Mouse (Mus musculus): ENCODE results near the gene Nfib. TPM values are rescaled to one million over a fixed set of nuclear protein-coding genes. Genes with fewer than 3 reads are reported as not detected.

Nfib gene
- polyA plus RNA-seq, 1 experiment from 2014 or later: 13.5 TPM

GRCm38 (mm10) chr4:82297562-82297961 is 408.0 kb downstream of the Nfib start:
- Histone ChIP-seq H3K4me2 (replicated peaks; ENCODE audit: low read depth) (no peak overlapping the region), H3K4me3 (ENCODE audit: low read depth, low read length) (no peak overlapping the region), H3K36me3 (ENCODE audit: control insufficient read depth, insufficient read depth) (peaks cover 4% of the 10 kb centered on the region; the same call in 1 of the 2 replicates), H3K27ac (ENCODE audit: low read depth, low read length) (no peak overlapping the region), H3K9ac (ENCODE audit: low read depth, low read length) (no peak overlapping the region), H3K27me3 (replicated peaks; ENCODE audit: control insufficient read depth, insufficient read depth, low read length) (no peaks in the 10 kb centered on the region), H3K4me1 (replicated peaks; ENCODE audit: control insufficient read depth, insufficient read depth, low read length) (no peaks in the 10 kb centered on the region), H3K9me3 (ENCODE audit: control insufficient read depth) (no peaks in the 10 kb centered on the region)
- whole genome bisulfite sequencing: 89% methylated on average over 2 of the region's 2 CpGs
- TF ChIP-seq CTCF (IDR thresholded peaks at IDR 0.05; ENCODE audit: low read depth): no peak
- no peak for ATAC-seq

GRCm38 (mm10) chr4:82294066-82294465 is 411.5 kb downstream of the Nfib start:
- no peak overlapping the region for H3K27ac ChIP-seq (ENCODE audit: low read depth, low read length)
- 79% methylated on average over 1 of the region's 1 CpGs for WGBS
- no peaks in the 10 kb centered on the region for H3K9me3 ChIP-seq (ENCODE audit: control insufficient read depth)
- H3K4me1 ChIP-seq (replicated peaks; ENCODE audit: control insufficient read depth, insufficient read depth, low read length): no peaks in the 10 kb centered on the region
- no peaks in the 10 kb centered on the region for H3K27me3 ChIP-seq (replicated peaks; ENCODE audit: control insufficient read depth, insufficient read depth, low read length)
- no peak overlapping the region for H3K4me2 ChIP-seq (replicated peaks; ENCODE audit: low read depth)
- ATAC-seq: no peak
- no peak overlapping the region for H3K4me3 ChIP-seq (ENCODE audit: low read depth, low read length)
- TF ChIP-seq CTCF (IDR thresholded peaks at IDR 0.05; ENCODE audit: low read depth): no peak
- H3K9ac ChIP-seq (ENCODE audit: low read depth, low read length): no peak overlapping the region
- peaks cover 4% of the 10 kb centered on the region; the same call in 1 of the 2 replicates for H3K36me3 ChIP-seq (ENCODE audit: control insufficient read depth, insufficient read depth)

DNA sequence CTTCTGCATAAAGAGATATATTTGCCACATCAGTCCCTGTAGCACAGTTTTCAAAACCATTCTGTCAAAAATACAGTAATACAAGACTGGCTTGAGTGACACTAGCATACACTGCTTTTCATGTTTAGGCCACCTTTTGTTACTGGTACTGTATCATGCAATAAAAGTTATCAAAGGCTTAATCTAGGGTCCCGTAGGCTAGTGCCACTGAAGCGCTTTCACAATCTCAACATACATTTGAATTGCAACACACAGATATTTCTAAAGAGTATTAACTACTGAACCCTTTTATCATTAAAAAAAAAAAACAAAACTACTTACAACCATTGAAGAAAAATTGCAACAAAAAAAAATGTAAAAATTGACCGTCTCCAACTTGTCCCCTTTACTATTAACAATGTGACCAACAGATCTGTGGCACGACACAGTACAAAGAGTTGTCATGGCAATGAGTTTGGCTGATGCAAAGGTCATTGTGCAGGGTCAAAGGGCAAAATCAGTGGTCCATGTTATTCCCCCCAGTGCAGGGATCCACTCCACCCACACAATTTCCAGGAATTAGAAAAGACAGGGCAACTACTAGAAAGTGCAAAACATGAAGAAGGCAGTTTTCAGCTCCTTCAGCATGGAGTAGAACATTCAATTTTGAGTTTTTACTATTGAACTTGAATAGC is 414.2 kb downstream of the Nfib start:
- no peak overlapping the region for H3K4me2 ChIP-seq (replicated peaks; ENCODE audit: low read depth)
- 59% methylated on average over 4 of the region's 4 CpGs for WGBS
- H3K27ac ChIP-seq (ENCODE audit: low read depth, low read length): no peak overlapping the region
- H3K36me3 ChIP-seq (ENCODE audit: control insufficient read depth, insufficient read depth): peaks cover 4% of the 10 kb centered on the region; the same call in 1 of the 2 replicates
- no peaks in the 10 kb centered on the region for H3K9me3 ChIP-seq (ENCODE audit: control insufficient read depth)
- no peaks in the 10 kb centered on the region for H3K4me1 ChIP-seq (replicated peaks; ENCODE audit: control insufficient read depth, insufficient read depth, low read length)
- TF ChIP-seq CTCF (IDR thresholded peaks at IDR 0.05; ENCODE audit: low read depth): no peak
- no peaks in the 10 kb centered on the region for H3K27me3 ChIP-seq (replicated peaks; ENCODE audit: control insufficient read depth, insufficient read depth, low read length)
- H3K9ac ChIP-seq (ENCODE audit: low read depth, low read length): no peak overlapping the region
- no peak for ATAC-seq
- H3K4me3 ChIP-seq (ENCODE audit: low read depth, low read length): no peak overlapping the region

- Histone ChIP-seq H3K9ac (ENCODE audit: low read depth, low read length) (no peak overlapping the region), H3K27me3 (replicated peaks; ENCODE audit: control insufficient read depth, insufficient read depth, low read length) (no peaks in the 10 kb centered on the region), H3K36me3 (ENCODE audit: control insufficient read depth, insufficient read depth) (peaks cover 4% of the 10 kb centered on the region; the same call in 1 of the 2 replicates), H3K9me3 (ENCODE audit: control insufficient read depth) (no peaks in the 10 kb centered on the region), H3K4me3 (ENCODE audit: low read depth, low read length) (no peak overlapping the region), H3K4me2 (replicated peaks; ENCODE audit: low read depth) (no peak overlapping the region), H3K27ac (ENCODE audit: low read depth, low read length) (no peak overlapping the region), H3K4me1 (replicated peaks; ENCODE audit: control insufficient read depth, insufficient read depth, low read length) (no peaks in the 10 kb centered on the region)
- 88% methylated on average over 9 of the region's 9 CpGs for WGBS
- ATAC-seq: no peak
- TF ChIP-seq CTCF (IDR thresholded peaks at IDR 0.05; ENCODE audit: low read depth): no peak
Measured at GRCm38 (mm10) chr4:82290623-82291022, 414.9 kb downstream of the Nfib start.

DNA sequence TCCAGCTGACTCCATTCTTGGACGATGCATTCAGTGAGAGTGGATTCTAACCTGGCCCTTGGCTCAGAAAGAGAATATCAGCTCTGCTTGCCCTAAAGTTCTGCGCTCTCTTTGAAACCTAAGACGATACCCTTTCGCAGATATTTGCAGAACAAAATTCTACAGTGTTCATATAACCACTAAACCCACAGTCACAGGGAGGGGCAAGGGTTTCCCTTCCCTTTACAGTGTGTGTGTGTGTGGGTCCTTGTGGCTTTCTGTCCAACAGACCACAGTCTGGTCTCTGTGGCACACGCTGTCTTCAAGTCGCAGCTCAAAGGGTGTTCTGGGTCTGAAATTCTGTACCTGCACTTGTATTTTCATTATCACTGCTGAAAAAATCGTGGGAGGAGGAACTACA is 416.0 kb downstream of the Nfib start:
- Histone ChIP-seq H3K4me2 (replicated peaks; ENCODE audit: low read depth) (no peak overlapping the region), H3K36me3 (ENCODE audit: control insufficient read depth, insufficient read depth) (no peaks in the 10 kb centered on the region), H3K27ac (ENCODE audit: low read depth, low read length) (no peak overlapping the region), H3K9me3 (ENCODE audit: control insufficient read depth) (no peaks in the 10 kb centered on the region), H3K4me3 (ENCODE audit: low read depth, low read length) (no peak overlapping the region), H3K4me1 (replicated peaks; ENCODE audit: control insufficient read depth, insufficient read depth, low read length) (no peaks in the 10 kb centered on the region), H3K27me3 (replicated peaks; ENCODE audit: control insufficient read depth, insufficient read depth, low read length) (no peaks in the 10 kb centered on the region), H3K9ac (ENCODE audit: low read depth, low read length) (no peak overlapping the region)
- 76% methylated on average over 7 of the region's 7 CpGs for WGBS
- TF ChIP-seq CTCF (IDR thresholded peaks at IDR 0.05; ENCODE audit: low read depth): no peak
- ATAC-seq: no peak

DNA sequence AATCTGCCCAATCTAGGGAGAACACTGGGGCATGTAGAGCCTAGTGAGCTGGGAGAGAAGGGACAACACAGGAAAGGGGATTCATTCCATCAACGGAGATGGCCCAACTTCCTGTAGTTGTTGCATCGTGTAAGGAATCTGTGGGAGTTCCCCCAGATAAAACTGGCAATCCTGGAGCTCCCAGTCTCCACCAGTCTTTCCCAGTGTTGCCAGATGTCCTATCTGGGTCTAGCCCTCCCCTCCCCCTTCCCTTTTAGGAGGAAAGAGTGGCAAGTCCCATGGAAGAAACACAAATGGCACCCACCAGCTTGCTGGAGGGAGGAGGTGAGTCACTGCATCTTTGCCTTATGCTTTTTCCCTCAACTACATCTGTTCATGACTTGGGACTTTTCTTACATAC is 417.4 kb downstream of the Nfib start:
- Histone ChIP-seq H3K36me3 (ENCODE audit: control insufficient read depth, insufficient read depth) (no peaks in the 10 kb centered on the region), H3K9me3 (ENCODE audit: control insufficient read depth) (no peaks in the 10 kb centered on the region), H3K27ac (ENCODE audit: low read depth, low read length) (no peak overlapping the region), H3K4me1 (replicated peaks; ENCODE audit: control insufficient read depth, insufficient read depth, low read length) (no peaks in the 10 kb centered on the region), H3K4me2 (replicated peaks; ENCODE audit: low read depth) (no peak overlapping the region), H3K9ac (ENCODE audit: low read depth, low read length) (no peak overlapping the region), H3K4me3 (ENCODE audit: low read depth, low read length) (no peak overlapping the region), H3K27me3 (replicated peaks; ENCODE audit: control insufficient read depth, insufficient read depth, low read length) (no peaks in the 10 kb centered on the region)
- no peak for TF ChIP-seq CTCF (IDR thresholded peaks at IDR 0.05; ENCODE audit: low read depth)
- ATAC-seq: no peak
- WGBS: 84% methylated on average over 2 of the region's 2 CpGs

Data from intestine, postnatal 0 days (tissue).